Mouse (Mus musculus) liver, embryonic 11.5 days (tissue): ENCODE data around the gene Lad1. TPM values are rescaled to one million over a fixed set of nuclear protein-coding genes. Genes with fewer than 3 reads are reported as not detected.

ENCODE experiments used
- ATAC-seq: fragments of 200-750 bp; cut with Nextera tagmentation; replicated peaks from 2 replicates; pipeline ENCODE4 v1.8.0; 2017; ENCODE audit warnings: moderate number of reproducible peaks, mild to moderate bottlenecking, moderate TSS enrichment, moderate library complexity; ENCODE audit not compliant: low FRiP score
- DNase-seq: peaks from one replicate; pipeline ENCODE4 v3.0.0-alpha.2; 2017; ENCODE audit warnings: low spot score
- H3K27ac ChIP-seq: fragments of 300-500 bp; sonication (generic); 2 replicates; pipeline ENCODE4 v1.5.1; 2014; ENCODE audit warnings: mild to moderate bottlenecking, low read depth, low read length, control low read depth
- H3K27me3 ChIP-seq: fragments of 300-500 bp; sonication (generic); replicated peaks from 2 replicates; pipeline ENCODE4 v1.6.1; 2014; ENCODE audit warnings: low read length, mixed read lengths; ENCODE audit not compliant: control insufficient read depth, insufficient read depth
- H3K36me3 ChIP-seq: fragments of 300-500 bp; sonication (generic); 2 replicates; pipeline ENCODE4 v1.6.1; 2014; ENCODE audit warnings: mild to moderate bottlenecking, low read length, moderate library complexity, mixed read lengths; ENCODE audit not compliant: control insufficient read depth, insufficient read depth
- H3K4me1 ChIP-seq: fragments of 300-500 bp; sonication (generic); replicated peaks from 2 replicates; pipeline ENCODE4 v1.6.1; 2014; ENCODE audit warnings: low read length, mixed read lengths; ENCODE audit not compliant: control insufficient read depth, insufficient read depth
- H3K4me2 ChIP-seq: fragments of 300-500 bp; sonication (generic); 2 replicates; pipeline ENCODE4 v1.6.1; 2014; ENCODE audit warnings: mild to moderate bottlenecking, control low read depth, moderate library complexity
- H3K4me3 ChIP-seq: fragments of 300-500 bp; sonication (generic); 2 replicates; pipeline ENCODE4 v1.5.1; 2014; ENCODE audit warnings: low read depth, low read length, control low read depth
- H3K9ac ChIP-seq: fragments of 300-500 bp; sonication (generic); 2 replicates; pipeline ENCODE4 v1.6.1; 2014; ENCODE audit warnings: low read depth, low read length, control low read depth
- H3K9me3 ChIP-seq: fragments of 300-500 bp; sonication (generic); 2 replicates; pipeline ENCODE4 v1.6.1; 2016; ENCODE audit warnings: low read length, inconsistent platforms, mixed read lengths; ENCODE audit not compliant: control insufficient read depth
- WGBS: fragments of 180-500 bp; shearing (Covaris S2); extraction: QIAGEN DNeasy Blood & Tissue Kit; methylation state at CpG from one replicate; pipeline ENCODE4 v1.1.7; 2014; 5-methylcytosine and 5-hydroxymethylcytosine counted together
- polyA plus RNA-seq: library from polyadenylated mRNA; unstranded; fragments of >200 nt; fragmentation: Nextera tagmentation; extraction: Ambion mirVana; gene quantifications from 2 replicates; pipeline ENCODE4 v1.2.1, GENCODE M21; 2014

Gene Lad1
- polyA plus RNA-seq, 1 experiment from 2014 or later = 1.7 TPM

GRCm38 (mm10) chr1:135781220-135781619 lies 37.2 kb upstream of the Lad1 start:
- DNase-seq (peak; percentile 66), ATAC-seq (no peak; the same call in 1 of the 2 replicates)
- no peaks in the 10 kb centered on the region for H3K36me3 ChIP-seq
- WGBS = 17% methylated on average over 13 of the region's 13 CpGs
- no peaks in the 10 kb centered on the region for H3K9me3 ChIP-seq
- no peak overlapping the region for H3K9ac ChIP-seq
- H3K4me2 ChIP-seq = no peak overlapping the region
- no peaks in the 10 kb centered on the region for H3K27me3 ChIP-seq
- H3K27ac ChIP-seq = no peak overlapping the region
- peaks cover 5% of the 10 kb centered on the region; the same call in 1 of the 2 replicates for H3K4me1 ChIP-seq
- H3K4me3 ChIP-seq = no peak overlapping the region

GRCm38 (mm10) chr1:135782816-135783215 lies 35.6 kb upstream of the Lad1 start:
- 0 out of 2 replicates have a peak, but pooled peaks cover 3% of the 10 kb centered on the region for H3K4me1 ChIP-seq
- WGBS = 64% methylated on average over 10 of the region's 10 CpGs
- no peak overlapping the region for H3K4me2 ChIP-seq
- no peak for ATAC-seq
- H3K27ac ChIP-seq = no peak overlapping the region
- H3K9me3 ChIP-seq = no peaks in the 10 kb centered on the region
- no peaks in the 10 kb centered on the region for H3K36me3 ChIP-seq
- H3K9ac ChIP-seq = no peak overlapping the region
- no peaks in the 10 kb centered on the region for H3K27me3 ChIP-seq
- H3K4me3 ChIP-seq = no peak overlapping the region
- no peak for DNase-seq

DNA sequence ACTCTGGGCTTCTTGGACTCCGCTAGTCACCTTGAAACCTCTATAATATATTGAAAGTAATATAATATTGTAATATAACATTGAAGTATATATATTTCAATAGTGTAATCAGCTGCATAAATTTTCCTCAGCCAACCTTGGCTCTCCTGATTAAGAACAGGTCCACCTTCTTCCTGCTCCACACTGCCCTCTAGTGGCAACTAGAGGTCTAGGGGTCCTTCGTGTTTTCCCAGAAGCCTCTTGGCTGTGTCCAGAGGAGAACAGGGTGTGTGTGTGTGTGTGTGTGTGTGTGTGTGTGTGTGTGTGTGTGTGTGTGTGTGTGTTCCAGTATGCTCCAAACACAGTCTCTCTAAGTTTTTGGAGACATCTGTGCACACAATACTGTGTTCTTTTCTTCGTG lies 30.6 kb upstream of the Lad1 start:
- ATAC-seq = no peak
- Histone ChIP-seq H3K27me3 (no peaks in the 10 kb centered on the region), H3K27ac (no peak overlapping the region), H3K4me3 (no peak overlapping the region), H3K4me1 (0 out of 2 replicates have a peak, but pooled peaks cover 6% of the 10 kb centered on the region), H3K9me3 (no peaks in the 10 kb centered on the region), H3K9ac (no peak overlapping the region), H3K4me2 (no peak overlapping the region), H3K36me3 (no peaks in the 10 kb centered on the region)
- DNase-seq = no peak
- WGBS = 49% methylated on average over 3 of the region's 3 CpGs

GRCm38 (mm10) chr1:135788708-135789107 lies 29.7 kb upstream of the Lad1 start:
- peak overlapping the region; percentile 6; the same call in 1 of the 2 replicates for H3K4me2 ChIP-seq
- 20% methylated on average over 10 of the region's 10 CpGs for WGBS
- ATAC-seq = 0 out of 2 replicates have a peak, but pooled peaks have one; percentile 41
- H3K9me3 ChIP-seq = no peaks in the 10 kb centered on the region
- peaks cover 10% of the 10 kb centered on the region for H3K4me1 ChIP-seq
- no peak overlapping the region for H3K9ac ChIP-seq
- no peaks in the 10 kb centered on the region for H3K36me3 ChIP-seq
- no peak overlapping the region for H3K27ac ChIP-seq
- H3K4me3 ChIP-seq = no peak overlapping the region
- no peak for DNase-seq
- H3K27me3 ChIP-seq = peaks cover 4% of the 10 kb centered on the region; the same call in 1 of the 2 replicates

- no peak overlapping the region for H3K4me2 ChIP-seq
- no peak for ATAC-seq
- peak; percentile 80 for DNase-seq
- 7% methylated on average over 5 of the region's 5 CpGs for WGBS
- no peak overlapping the region for H3K4me3 ChIP-seq
- no peaks in the 10 kb centered on the region for H3K9me3 ChIP-seq
- H3K4me1 ChIP-seq = peaks cover 19% of the 10 kb centered on the region
- H3K9ac ChIP-seq = no peak overlapping the region
- no peak overlapping the region for H3K27ac ChIP-seq
- no peaks in the 10 kb centered on the region for H3K36me3 ChIP-seq
- peaks cover 4% of the 10 kb centered on the region; the same call in 1 of the 2 replicates for H3K27me3 ChIP-seq
Observed at GRCm38 (mm10) chr1:135789815-135790214, 28.6 kb upstream of the Lad1 start.

DNA sequence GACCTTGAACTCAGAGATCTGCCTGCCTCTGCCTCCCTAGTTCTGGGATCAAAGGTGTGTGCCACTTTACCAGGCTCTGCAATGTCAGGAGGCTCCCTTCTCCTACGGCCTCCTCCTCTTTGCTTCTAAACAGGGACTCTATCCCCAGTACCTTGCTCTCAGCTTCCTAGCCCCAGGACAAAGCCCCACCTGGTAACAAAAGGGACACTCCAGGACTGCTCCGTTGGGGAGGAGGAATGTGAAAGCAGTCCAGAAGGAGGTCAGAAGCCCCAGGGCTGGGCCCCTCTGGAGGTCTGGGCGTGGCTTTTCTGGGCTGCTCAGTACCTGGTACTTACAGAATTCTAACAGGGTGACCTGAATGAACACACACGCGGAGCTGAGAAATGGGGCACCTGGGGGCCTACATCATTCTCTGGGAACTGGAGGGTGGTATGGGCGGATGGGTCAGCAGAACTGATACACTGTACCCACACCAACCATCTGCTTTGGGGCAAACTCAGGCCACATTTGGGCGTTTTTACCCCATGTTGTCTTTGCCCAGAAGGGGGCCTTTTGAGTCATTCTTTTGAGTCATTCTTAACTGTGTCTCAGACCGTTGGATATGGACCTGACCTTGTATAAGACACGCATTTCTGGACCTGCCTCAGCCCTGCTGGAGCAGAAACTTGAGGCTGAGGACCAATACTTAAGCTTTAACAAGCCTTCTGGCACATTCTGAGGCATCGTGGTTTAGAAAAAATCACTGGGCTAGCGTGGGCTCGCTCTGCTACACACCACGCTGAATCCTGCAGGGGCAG lies 26.1 kb upstream of the Lad1 start:
- H3K27me3 ChIP-seq = peaks cover 4% of the 10 kb centered on the region; the same call in 1 of the 2 replicates
- 66% methylated on average over 13 of the region's 13 CpGs for WGBS

GRCm38 (mm10) chr1:135793370-135794215 lies 24.8 kb upstream of the Lad1 start:
- Histone ChIP-seq H3K27me3 (peaks cover 4% of the 10 kb centered on the region; the same call in 1 of the 2 replicates), H3K4me3 (peak overlapping the region; percentile 5; the same call in 1 of the 2 replicates), H3K4me1 (peaks cover 22% of the 10 kb centered on the region), H3K36me3 (no peaks in the 10 kb centered on the region), H3K9ac (0 out of 2 replicates have a peak overlapping the region, but pooled peaks have one; percentile 1), H3K9me3 (no peaks in the 10 kb centered on the region), H3K27ac (no peak overlapping the region), H3K4me2 (peak overlapping the region; percentile 40)
- no peak for DNase-seq
- no peak for ATAC-seq
- whole genome bisulfite sequencing = 8% methylated on average over 27 of the region's 27 CpGs

More for the DNA sequence above, 26.1 kb upstream of the Lad1 start:
- Histone ChIP-seq H3K4me2 (no peak overlapping the region), H3K4me3 (no peak overlapping the region), H3K27ac (no peak overlapping the region), H3K4me1 (peaks cover 25% of the 10 kb centered on the region), H3K9me3 (no peaks in the 10 kb centered on the region), H3K36me3 (no peaks in the 10 kb centered on the region), H3K9ac (no peak overlapping the region)
- ATAC-seq (no peak), DNase-seq (no peak)
